Comparison of ENCODE assay signal across 7 mouse cellular contexts in genomic region chr11:58010226-58010781, GRCm38 (mm10). TPM values are rescaled to one million over a fixed set of nuclear protein-coding genes. Genes with fewer than 3 reads are reported as not detected.
DNase-seq lines count a peak whose midpoint lies in the region; ATAC-seq and TF ChIP-seq lines count a peak whose summit lies in the region.

No protein-coding gene starts in this region.

- H3K9me3 ChIP-seq in forebrain, embryonic 15.5 days = no peaks in the 10 kb centered on the region
- H3K9me3 ChIP-seq in intestine, postnatal 0 days (ENCODE audit: control insufficient read depth) = no peaks in the 10 kb centered on the region
- H3K9me3 ChIP-seq in midbrain, embryonic 10.5 days (replicated peaks) = no peaks in the 10 kb centered on the region
- no peaks in the 10 kb centered on the region for H3K9me3 ChIP-seq in stomach, embryonic 15.5 days

- H3K27ac ChIP-seq in forebrain, embryonic 15.5 days (replicated peaks) = no peak overlapping the region
- peak overlapping the region; percentile 92 for H3K27ac ChIP-seq in intestine, postnatal 0 days (ENCODE audit: low read depth, low read length)
- peak overlapping the region; percentile 95 for H3K27ac ChIP-seq in midbrain, embryonic 10.5 days (replicated peaks)
- peak overlapping the region; percentile 86 for H3K27ac ChIP-seq in stomach, embryonic 15.5 days

- WGBS in forebrain, embryonic 15.5 days = 2% methylated on average over 16 of the region's 16 CpGs
- 2% methylated on average over 16 of the region's 16 CpGs for WGBS in intestine, postnatal 0 days
- 3% methylated on average over 16 of the region's 16 CpGs for WGBS in midbrain, embryonic 10.5 days
- WGBS in stomach, embryonic 15.5 days = 2% methylated on average over 16 of the region's 16 CpGs

- H3K4me2 ChIP-seq in forebrain, embryonic 15.5 days (replicated peaks) = peak overlapping the region; percentile 74
- peak overlapping the region; percentile 87 for H3K4me2 ChIP-seq in intestine, postnatal 0 days (replicated peaks; ENCODE audit: low read depth)
- peak overlapping the region; percentile 70 for H3K4me2 ChIP-seq in stomach, embryonic 15.5 days

- DNase-seq in ES-CJ7 (ENCODE audit: low read depth, low spot score) = peak; percentile 41
- peak; percentile 46 for DNase-seq in adrenal gland, adult 8-10 months
- DNase-seq in midbrain, embryonic 10.5 days (ENCODE audit: low spot score) = peak; percentile 14
- no peak for DNase-seq in gastrocnemius, postnatal 25 days

- peak overlapping the region; percentile 81 for H3K9ac ChIP-seq in forebrain, embryonic 15.5 days (replicated peaks)
- peak overlapping the region; percentile 95; the same call in 1 of the 2 replicates for H3K9ac ChIP-seq in intestine, postnatal 0 days (ENCODE audit: low read depth, low read length)
- H3K9ac ChIP-seq in stomach, embryonic 15.5 days = peak overlapping the region; percentile 90; the same call in 1 of the 2 replicates

- H3K4me3 ChIP-seq in forebrain, embryonic 15.5 days = peak overlapping the region; percentile 94
- H3K4me3 ChIP-seq in intestine, postnatal 0 days (ENCODE audit: low read depth, low read length) = peak overlapping the region; percentile 92
- peak overlapping the region; percentile 96 for H3K4me3 ChIP-seq in midbrain, embryonic 10.5 days
- peak overlapping the region; percentile 89 for H3K4me3 ChIP-seq in stomach, embryonic 15.5 days (replicated peaks)

- no peak for ATAC-seq in forebrain, embryonic 15.5 days (replicated peaks)
- 0 out of 2 replicates have a peak, but pooled peaks have one; percentile 17 for ATAC-seq in intestine, postnatal 0 days
- no peak for ATAC-seq in stomach, embryonic 15.5 days (ENCODE audit: insufficient read depth, low FRiP score, low read depth)

- H3K4me1 ChIP-seq in forebrain, embryonic 15.5 days = peaks cover 28% of the 10 kb centered on the region
- H3K4me1 ChIP-seq in intestine, postnatal 0 days (replicated peaks; ENCODE audit: control insufficient read depth, insufficient read depth, low read length) = peaks cover 4% of the 10 kb centered on the region; the same call in 1 of the 2 replicates
- H3K4me1 ChIP-seq in midbrain, embryonic 10.5 days = peaks cover 34% of the 10 kb centered on the region
- H3K4me1 ChIP-seq in stomach, embryonic 15.5 days = peaks cover 20% of the 10 kb centered on the region

- TF ChIP-seq CTCF in intestine, postnatal 0 days (IDR thresholded peaks at IDR 0.05; ENCODE audit: low read depth) = no peak

- H3K36me3 ChIP-seq in forebrain, embryonic 15.5 days = no peaks in the 10 kb centered on the region
- H3K36me3 ChIP-seq in intestine, postnatal 0 days (ENCODE audit: control insufficient read depth, insufficient read depth) = no peaks in the 10 kb centered on the region
- no peaks in the 10 kb centered on the region for H3K36me3 ChIP-seq in midbrain, embryonic 10.5 days
- H3K36me3 ChIP-seq in stomach, embryonic 15.5 days = no peaks in the 10 kb centered on the region

- H3K27me3 ChIP-seq in forebrain, embryonic 15.5 days = no peaks in the 10 kb centered on the region
- H3K27me3 ChIP-seq in intestine, postnatal 0 days (replicated peaks; ENCODE audit: control insufficient read depth, insufficient read depth, low read length) = no peaks in the 10 kb centered on the region
- no peaks in the 10 kb centered on the region for H3K27me3 ChIP-seq in midbrain, embryonic 10.5 days (ENCODE audit: low read depth, poor library complexity, severe bottlenecking)
- no peaks in the 10 kb centered on the region for H3K27me3 ChIP-seq in stomach, embryonic 15.5 days (replicated peaks)

RNA-seq across cellular contexts. Expression of gene Larp1, which starts 1.4 kb away (rescaled TPM):
- total RNA-seq in adrenal gland, adult 8-10 months (2022) = 100 to 1,000 TPM in 3 of 4 experiments, 10 to 100 TPM in 1; 95.7 to 109 (median 104) TPM
- 18.5 and 18.7 TPM in 2 replicates for polyA plus RNA-seq in forebrain, embryonic 15.5 days (2015; fragmentation: Nextera tagmentation; extraction: Ambion mirVana)
- polyA plus RNA-seq in intestine, postnatal 0 days (2015; fragmentation: Nextera tagmentation; extraction: Ambion mirVana) = 9.6 and 11.5 TPM in 2 replicates
- polyA plus RNA-seq in midbrain, embryonic 10.5 days (2016; fragmentation: Nextera tagmentation; extraction: Ambion mirVana) = 13.0 and 15.3 TPM in 2 replicates
- 25.6 and 27.4 TPM in 2 replicates for polyA plus RNA-seq in stomach, embryonic 15.5 days (2015; fragmentation: Nextera tagmentation; extraction: Ambion mirVana)
- 10 to 100 TPM; 69.1 to 85.8 TPM for total RNA-seq in gastrocnemius, postnatal 25 days (2021)
